Mouse (Mus musculus) kidney, adult 11 months (tissue): ENCODE results near the gene Tdrd9.
"Not testable (repeated sequence)": the region's sequence is repeated elsewhere in the genome, so short reads cannot be mapped to it uniquely, and the experiment has no call there.

Experiments
- DNase-seq: peaks from one replicate; pipeline ENCODE4 v3.0.0; 2022

Gene Tdrd9

DNA sequence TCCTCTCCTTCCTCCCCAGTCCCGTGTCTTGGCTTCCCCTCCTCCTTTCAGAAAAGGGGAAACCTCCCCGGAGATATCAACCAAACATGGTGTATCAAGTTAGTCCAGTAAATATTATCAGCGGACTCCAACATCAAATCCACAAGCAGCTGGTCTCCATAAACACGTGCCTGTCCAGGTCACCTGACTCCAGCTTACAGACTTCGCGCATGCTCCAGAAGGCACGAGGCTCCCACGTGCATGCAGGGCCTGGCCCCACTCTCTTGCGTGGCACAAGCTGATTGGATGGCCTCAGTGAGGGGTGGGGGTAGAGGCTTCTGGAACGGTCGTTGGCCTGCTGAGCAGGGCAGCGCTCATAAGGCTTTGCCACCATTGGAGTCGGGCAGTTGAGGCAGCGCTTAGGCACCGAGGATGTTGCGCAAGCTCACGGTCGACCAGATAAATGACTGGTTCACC, at the start of gene Tdrd9:
Tdrd9 (plus strand) TSS at position 329 of the 456 bp plus-strand sequence.
- no peak for DNase-seq

DNA sequence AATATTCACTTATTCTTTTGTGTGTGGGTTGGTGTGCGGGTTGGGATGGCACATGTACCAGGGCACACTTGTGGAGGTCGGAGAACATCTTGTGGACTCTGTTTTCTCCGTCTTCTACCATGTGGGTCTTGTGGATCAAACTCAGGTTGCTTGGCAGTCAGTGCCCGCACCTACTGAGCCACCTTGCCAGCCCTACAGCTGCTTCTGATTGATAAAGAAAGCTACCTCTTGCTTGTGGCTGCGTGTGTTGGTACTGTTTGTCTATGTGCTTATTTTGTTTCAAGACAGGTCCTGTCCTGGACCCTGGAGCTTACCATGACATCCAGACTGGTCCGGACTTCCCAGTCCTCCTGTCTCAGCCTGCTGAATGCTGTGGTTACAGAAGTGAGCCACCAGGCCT, 48.2 kb upstream of the Tdrd9 start:
- DNase-seq = no peak

DNA sequence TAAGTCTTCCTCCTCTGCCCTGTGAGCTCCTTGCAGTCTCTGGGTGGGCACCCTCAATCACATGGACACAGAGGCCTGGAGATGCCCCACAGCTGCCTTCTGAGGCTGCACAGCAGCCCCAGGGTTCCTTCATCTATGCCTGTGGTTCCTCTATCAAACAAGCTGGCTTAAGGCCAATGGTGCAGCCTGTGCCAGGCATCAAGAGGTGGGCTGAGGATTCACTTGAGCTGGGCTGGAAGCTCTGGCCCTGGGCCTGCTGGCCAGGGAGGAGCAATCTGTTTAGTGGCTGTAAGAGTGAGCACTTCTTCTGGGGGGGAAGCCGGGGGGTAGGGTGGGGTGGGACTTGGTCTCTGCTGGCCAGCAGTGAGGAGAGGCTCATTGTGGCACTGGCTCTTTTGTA, 44.0 kb upstream of the Tdrd9 start:
- DNase-seq = no peak

DNA sequence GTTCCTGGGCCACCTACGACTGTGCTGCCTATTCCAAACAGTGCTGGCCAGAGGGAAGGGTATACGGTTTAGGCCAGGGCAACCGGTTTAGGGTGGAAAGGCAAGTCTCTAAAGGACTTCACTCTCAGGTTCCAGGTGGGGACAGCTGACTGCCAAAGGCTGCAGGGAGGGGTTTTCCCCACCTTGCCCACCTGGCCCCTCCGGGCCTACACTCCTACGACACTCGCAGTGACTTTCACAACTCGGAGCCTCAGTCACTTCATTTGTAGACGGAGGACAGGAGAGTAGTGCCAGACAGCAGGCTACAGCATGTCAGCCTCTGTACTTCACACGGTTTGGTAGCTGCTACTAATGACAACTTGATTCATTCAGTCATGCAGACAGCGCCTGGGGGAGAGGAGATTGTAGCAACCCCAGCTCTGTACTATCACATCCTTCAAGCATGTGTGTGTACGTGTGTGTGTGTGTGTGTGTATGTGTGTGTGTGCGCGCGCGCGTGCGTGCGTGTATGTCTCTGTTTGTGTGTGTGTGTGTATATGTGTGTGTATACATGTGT, 42.9 kb upstream of the Tdrd9 start:
- no peak for DNase-seq

DNA sequence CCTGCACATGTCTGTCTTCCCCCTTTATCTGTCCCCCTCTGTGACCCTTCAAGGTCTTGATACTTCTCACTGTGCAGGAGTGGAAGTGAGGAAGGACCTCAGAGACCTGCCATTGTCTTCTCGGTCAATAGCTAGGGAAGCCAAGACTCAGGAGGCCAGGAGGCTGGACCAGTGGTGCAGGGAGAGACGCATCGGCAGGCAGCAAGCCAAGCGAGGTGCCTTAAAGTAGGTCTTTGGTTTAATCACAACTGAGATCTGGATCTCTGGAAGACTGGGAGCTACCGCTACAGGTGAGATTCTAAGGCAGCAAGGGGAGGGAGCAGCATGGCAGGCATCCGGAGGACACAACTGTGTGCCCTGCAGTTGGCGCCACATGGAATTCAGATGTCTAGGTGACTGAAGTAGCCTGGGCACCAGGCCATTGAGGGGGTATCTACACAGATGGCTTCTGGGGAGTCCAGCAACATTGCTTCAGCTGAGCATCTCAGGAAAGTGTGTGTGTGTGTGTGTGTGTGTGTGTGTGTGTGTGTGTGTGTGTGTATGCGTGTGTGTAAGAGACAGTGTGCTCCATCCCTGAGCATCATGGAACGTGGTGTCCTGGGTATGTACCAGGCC, 39.8 kb upstream of the Tdrd9 start:
- no peak for DNase-seq

DNA sequence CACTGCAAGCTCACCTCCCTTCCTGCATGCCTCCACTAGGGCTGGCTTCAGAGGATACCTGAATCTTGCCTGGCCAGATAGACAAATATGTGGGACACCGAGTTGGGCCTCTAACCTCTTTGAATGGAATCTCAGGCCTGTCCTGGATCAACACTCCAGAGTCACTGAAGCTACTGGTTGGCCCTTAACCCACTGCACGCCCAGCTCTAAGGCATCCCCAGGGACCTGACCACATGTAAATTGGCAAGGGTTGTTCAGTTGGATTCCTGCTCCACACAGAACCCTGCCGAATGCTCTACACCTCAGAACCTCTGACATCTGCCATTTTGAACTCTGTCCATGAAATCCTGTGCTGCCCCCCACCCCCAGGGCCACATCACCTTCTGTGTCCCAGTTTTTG, 38.8 kb upstream of the Tdrd9 start:
- no peak for DNase-seq

DNA sequence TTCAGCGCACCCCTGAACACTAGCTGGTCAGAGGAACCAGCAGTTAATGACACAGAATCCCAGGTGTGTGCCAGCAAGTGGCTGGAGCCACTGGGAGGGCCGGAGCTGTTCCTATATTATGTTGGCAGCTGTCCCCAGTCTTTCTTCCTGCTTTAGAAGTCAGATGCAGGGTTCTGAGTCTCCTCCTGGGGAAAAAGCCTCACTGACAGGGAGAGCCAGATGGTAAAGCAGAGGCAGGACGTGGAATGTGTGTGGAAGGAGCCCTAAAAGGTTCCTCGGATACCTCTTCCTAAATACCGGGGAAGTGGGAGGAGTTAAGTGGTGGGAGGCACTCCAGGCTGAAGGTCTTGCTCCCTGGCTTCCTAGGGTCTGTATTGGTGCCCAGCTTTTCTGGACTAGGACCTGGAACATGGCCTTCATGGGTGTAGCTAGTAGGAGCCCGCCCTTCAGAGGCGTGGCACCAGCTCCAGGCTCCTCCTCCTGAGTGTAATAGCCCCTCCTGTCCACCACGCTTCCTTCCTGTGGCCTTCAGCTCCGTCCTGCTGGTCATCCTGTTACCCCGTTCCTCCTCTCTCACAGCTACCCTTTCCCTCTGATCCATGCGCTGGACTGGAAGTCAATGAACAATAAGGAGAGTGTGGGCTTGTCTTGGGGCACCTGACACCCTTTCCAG, 38.2 kb upstream of the Tdrd9 start:
- DNase-seq = peak; percentile 85

DNA sequence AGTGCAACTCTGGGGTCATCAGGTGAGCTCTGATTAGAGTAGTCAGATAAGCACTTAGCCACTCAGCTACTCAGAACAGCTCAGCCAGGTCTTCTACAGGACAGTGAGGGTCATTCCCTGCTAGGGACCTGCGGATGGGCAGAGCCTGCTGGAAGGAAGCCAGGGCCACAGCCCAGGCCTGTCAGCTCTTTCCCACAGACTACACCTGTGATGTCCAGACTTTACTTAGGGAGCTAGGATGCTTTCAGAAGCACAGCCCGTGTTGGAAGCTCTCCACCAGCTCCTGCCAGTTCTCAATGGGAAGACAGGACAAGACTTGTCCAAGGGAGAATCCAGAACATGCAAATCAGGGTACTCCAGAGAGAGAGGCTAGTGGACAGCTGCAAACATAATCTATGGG, 37.4 kb upstream of the Tdrd9 start:
- DNase-seq = no peak

DNA sequence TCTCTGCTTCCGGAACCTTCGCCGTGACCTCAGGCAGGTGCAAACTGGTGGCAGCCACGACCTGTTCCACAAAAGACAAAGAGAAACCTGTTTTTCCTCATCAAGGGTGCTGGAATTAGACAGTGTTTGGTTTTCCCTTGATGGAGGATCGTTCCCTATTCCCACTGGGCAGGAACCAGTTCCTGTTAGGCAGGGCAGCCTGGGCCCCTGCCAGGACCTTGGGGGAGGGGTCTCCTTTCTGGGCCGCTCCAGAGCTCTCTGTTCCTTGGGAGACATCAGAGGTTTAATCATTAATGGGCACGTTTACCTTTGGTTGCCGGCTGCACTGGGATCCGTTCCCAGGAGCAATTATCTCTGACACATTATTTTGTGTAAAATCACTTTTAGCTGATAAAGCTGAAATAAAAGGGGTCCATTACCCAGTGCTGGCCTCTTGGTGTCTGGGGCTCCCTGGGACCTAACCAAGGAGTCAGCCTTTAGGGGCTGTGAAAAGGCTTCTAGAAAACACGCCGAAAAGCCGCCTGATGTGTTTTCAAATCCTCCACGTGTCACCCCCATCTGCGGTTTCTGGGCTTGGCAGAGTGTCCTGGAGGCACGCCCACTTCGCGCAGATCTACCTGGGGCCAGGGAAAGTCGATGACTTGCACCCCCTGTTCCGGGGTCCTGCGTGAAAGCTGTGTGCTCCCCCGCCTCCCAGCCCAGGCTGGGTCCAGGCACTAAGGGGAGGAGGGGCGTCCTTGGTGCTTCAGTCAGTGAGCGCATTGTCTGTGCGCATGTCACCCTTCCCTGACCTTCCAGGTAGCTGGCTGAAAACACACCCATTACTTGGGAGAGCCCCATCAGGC, 34.4 kb upstream of the Tdrd9 start:
- peak; percentile 93 for DNase-seq

DNA sequence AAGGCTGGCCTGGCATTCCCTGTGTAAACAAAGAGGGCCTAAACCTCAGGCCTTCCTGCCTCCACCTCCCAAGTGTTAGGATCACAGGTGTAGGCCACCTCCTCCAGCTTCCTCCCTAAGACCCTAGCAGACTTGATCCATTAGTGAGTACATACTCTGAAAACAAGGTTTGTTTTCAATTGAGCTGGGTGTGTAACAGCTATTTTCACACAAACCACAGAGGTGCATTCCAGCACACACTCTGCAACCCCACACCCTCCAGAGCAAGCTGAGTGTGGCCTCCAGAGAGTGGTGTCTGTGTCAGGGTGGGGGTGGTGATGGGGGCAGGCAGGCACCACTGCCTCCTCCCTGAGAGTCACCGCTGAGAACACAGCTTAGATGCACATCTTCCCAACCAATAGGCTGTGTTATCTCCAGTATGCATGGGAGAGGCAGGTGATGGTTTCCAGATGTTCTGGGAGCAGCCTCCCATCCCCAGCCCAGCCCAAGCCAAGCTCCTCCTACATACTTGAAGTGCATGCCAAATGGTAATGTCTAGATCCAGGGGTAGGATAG, 32.7 kb upstream of the Tdrd9 start:
- DNase-seq = no peak

DNA sequence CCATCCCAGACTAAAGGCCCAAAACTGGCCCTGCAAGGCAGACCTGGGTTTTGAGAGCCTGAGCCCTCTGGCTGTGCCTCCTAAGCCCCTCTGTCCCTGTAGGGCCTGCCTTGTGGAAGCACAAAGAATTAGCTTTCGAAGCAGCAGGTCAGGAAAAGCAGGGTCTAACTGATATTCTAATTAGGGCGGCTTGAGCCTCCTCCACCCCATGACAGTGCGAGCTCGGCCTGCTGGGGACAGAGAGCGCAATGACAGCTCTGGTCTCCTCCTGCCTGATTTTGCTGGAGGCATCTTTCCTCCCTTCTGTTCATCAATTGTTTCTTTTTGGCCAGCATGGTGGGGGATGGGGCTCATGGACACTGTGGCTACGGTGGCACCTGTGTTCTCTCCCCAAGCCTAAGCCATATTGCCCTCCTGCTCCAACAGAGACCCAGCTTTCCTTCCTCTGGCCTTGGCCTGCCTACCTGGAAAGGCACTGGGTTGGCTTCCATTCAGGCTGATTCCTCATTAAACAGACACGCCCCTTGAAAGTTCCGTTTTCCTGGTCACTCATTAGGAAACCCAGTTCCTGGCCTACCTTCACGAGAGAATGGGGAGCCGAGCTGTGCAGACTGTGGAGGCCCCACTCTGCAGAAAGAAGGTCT, 27.8 kb upstream of the Tdrd9 start:
- no peak for DNase-seq

DNA sequence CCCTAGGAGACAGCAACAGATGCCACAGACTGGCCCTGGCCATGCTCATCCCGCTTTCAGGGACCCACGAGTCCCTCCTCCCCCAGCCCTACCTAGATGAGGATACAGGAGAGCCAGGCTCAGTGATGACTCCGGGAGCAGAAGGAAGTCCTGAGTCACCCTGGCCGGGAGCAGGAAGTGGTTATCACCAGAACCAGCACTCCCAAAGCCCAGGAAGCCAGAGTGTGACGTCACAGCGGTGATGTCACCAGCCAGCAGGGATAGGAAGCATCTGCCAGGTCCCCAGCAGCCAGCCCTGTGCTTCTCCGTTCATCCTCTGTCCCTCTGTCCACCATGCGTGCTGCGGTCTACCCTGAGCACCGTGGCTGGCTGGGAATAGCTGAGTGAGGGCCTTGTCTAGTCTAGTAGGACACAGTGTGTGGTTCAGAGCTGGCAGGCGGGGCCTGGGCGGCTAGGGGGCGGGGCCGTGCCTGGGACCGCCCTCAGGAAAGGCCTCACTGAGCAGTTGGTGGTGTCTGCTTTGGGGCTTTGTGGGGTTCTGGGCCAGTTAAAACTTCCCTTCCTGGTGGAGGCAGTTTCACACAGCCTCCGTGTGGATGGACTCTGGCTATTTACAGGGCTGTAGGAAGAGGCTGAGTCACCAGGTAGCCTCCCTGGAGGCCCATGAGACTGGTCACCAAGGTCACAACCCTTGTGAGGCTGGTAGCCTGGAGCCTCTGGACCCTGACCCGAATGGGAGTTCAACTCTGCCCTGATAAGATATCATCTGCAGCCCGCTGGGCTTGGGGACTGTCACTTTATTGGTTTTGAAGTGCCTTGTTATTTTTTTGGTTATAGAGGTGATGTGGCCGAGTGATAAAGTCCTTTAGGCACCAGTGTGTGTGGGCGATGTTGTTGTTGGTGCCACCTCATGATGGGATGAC, 27.0 kb upstream of the Tdrd9 start:
- not testable (repeated sequence) for DNase-seq

DNA sequence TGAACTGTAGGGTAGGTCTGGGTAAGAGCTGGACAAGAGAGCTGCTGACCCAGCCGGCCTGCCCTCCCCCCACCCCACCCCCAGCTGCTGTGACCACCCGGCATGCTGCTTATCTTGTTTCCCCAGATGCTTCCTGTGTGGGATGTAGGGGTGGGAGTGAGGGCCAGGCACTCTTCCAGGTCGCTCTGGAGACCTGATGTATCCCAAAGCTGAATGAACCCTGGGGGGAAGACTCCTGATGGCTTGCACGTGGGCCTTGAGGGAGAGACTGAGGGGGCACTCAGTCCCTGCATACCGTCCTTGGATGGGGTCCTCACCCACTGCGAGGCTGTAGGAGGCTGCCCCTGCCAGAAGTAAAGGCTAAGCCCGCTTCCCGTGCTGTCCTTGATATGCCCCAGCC, 26.2 kb upstream of the Tdrd9 start:
- peak; percentile 56 for DNase-seq

DNA sequence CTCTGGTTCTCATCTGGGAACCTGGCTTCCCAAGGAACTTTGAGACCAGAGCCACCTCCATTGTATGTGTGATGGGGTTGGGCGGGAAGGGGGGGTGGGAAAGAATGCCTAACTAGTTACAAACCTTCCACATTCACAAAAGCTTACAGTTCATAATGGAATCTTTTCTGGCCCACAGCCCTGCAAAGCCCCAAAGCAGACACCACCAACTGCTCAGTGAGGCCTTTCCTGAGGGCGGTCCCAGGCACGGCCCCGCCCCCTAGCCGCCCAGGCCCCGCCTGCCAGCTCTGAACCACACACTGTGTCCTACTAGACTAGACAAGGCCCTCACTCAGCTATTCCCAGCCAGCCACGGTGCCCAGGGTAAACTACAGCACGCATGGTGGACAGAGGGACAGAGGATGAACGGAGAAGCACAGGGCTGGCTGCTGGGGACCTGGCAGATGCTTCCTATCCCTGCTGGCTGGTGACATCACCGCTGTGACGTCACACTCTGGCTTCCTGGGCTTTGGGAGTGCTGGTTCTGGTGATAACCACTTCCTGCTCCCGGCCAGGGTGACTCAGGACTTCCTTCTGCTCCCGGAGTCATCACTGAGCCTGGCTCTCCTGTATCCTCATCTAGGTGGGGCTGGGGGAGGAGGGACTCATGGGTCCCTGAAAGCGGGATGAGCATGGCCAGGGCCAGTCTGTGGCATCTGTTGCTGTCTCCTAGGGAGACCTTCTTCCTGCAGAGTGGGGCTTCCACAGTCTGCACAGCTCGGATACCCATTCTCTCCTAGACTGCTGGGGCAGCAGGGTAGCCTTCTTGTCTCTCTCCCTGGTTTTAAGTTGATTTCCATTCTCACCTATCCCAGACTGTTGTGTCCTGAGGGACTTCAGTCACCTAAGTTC, 25.3 kb upstream of the Tdrd9 start:
- not testable (repeated sequence) for DNase-seq

DNA sequence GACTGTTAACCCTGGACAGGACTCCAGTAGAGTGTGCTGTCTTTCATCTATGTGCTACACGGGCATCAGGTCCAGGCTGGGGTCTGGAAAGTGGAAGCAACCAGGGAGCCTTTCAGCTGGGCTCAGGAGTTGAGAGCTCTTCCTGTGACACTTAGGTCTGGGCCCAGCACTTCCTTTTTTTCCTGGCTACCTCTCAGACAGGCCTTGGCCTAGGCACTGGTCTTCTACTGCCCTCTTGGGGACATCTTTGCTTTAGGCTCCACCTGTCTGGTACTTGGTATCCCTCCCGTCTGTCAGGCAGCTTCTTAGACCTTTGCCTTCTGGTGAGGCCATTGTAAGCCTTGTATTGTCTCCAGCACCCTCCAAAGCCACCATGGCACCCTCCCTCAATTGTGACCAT, 24.6 kb upstream of the Tdrd9 start:
- DNase-seq = peak; percentile 77

DNA sequence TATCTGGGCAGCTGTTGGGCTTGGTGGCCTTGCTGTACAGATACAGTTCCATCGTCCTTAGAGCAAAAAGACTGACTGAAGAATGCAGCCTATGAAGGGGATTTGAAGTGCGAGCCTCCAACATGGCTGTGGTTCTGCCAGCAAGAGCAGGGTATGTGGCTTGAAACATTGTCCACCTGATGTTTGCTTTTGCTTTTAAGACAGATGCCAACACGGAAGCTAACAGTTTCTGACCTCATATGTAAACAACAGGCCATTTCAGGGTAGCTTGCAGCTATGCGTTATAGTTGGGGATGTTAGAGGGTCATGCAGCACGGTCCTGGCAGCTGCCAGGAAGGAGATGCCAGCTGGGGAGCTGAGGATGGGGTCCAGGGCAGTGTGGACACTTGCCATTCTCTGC, 20.9 kb upstream of the Tdrd9 start:
- DNase-seq = no peak

DNA sequence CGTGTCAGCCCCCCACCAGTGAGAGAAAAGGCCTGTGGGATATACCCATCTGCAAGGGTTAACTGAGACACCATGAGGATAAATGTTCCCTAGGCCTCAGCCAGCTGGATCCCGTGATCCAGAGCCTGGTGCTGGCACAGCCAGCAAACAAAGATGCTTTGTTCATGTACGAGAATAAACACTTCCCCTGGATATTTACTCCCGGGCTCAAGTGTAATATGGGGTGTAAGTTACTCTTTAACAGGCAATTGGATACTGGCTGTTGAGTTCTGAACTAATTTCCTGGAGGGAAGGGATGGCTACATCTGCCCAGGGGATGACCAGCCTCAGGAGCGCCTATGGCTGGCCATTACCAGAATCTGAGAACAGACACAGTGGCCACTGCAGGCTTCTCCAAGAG, 19.7 kb upstream of the Tdrd9 start:
- no peak for DNase-seq

DNA sequence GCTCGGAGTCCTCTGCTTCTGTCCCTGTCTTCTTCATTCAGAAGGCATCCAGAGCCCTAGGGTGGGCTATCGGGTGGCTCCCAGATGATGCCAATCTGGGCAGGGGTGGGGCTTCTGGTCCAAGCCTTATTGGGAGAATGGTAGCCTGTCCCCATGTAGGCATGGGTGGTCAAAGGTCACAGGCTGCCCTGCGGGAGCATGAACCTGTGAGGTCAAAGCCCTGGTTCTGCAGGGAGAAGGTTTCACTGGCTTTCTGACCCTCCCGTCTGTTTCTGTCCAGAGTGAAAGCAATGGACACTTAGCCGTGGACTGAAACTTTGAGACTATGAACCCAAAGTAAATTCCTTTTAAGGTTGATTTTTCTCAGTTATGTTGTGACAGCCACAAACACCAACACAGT, 15.2 kb upstream of the Tdrd9 start:
- DNase-seq = no peak

DNA sequence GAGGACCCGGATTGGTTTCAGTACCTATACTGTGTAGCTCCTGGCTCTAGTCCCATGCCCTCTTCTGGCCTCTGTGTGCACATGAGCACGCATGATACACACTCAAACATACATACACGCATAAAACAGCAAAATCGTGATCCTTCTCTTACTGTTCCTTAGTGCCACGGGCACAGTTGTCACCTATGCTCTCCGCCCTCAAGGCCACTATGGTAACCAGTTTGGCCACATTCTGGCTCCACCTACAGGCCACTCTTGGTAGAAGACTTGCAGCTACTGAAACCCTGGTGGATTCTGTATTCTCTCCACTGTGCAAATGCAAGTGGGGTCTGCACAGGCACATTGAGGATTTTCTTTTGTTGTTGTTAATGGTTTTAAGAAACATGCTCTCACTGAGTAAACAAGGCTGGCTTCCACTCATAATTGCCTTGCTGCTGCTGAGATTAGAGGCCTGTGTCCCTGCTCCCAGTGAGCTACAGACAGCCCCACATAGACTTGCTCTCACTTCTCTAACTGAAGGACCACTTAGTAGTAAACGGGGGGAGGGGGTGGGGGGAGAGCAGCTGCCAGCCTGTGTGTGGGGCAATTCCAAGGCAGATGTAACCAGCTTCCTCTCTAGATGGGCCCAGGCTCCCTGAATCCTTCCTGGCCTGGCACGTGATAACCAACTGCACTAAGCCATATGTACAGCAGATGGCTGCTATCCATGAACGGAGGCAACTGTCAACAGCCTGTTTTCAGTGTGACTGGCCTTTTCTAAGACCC, 13.1 kb upstream of the Tdrd9 start:
- no peak for DNase-seq

DNA sequence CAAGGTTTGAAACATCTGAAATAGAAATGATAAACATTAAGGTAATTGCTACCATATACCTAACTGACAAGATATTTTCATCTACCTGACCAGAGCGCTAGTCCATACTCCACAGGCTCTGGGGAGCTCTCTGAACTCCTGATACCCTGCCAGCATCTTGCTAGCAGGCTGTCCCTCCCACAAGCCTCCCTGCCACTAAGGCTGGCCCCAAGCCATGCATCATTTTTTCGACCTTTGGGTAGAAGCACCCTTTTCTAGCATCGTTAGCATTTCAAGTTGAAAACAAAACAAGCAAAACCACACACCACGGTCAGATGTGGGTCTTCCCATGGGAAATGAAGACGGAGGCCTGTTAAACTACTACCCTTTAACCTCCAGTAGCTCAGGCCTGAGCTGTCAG, 8.0 kb upstream of the Tdrd9 start:
- peak; percentile 64 for DNase-seq
